Mouse (Mus musculus): ENCODE measurements at regions not wholly inside any gene's neighbourhood (a gene's known extent, or its start where the extent isn't known, plus 50 kb on each side); places are given as distances from the start of the nearest gene placed in this dataset.

DNA sequence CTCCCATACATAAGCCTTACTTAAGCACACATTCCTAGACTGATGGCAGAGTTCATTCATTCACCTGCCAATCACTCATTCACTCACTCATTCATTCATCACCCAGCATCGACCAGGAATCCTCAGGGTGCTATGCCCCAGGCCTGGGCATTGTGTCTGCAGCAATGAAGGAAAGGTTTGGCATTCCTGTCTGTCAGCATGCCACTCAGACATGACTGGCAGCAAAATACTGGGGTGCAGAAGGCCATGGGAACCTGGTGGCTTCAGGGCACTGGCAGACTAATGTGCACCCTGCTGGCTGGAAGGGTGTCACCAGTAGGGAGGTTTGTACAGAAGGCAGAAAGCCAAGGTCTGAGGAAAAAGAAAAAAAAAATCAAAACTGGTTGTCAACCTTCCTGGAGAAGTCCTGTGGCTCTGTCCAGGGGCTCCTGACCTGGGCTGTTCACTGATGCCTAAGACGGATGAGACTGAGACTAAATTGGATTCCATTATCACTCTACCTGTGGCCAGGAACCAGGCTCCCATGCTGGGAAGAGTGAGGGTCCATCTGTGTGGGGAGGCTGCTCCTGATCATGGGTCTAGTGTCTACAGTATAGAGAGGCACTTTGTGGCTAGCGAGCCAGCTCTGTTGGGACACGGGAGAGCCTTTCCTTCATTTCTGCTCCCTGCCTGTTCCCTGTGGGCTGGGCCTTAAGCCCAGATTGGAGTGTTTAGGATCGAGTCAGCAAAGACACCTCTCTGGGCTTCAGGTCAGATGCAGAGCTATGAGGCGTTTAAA lies 104.1 kb downstream of the Cstad start:
- Histone ChIP-seq H3K9ac (no peak overlapping the region), H3K36me3 (ENCODE audit: insufficient read depth) (no peaks in the 10 kb centered on the region), H3K27me3 (ENCODE audit: insufficient read depth, low read length) (no peaks in the 10 kb centered on the region), H3K4me3 (ENCODE audit: low read depth, low read length) (no peak overlapping the region), H3K9me3 (ENCODE audit: low read depth, low read length) (no peaks in the 10 kb centered on the region), H3K27ac (ENCODE audit: low read depth) (peak overlapping the region; percentile 63; the same call in 1 of the 2 replicates), H3K4me2 (no peak overlapping the region), H3K4me1 (ENCODE audit: insufficient read depth) (peaks cover 37% of the 10 kb centered on the region)
- ATAC-seq (ENCODE audit: insufficient read depth) (no peak), DNase-seq (no peak)
- 62% methylated on average over 6 of the region's 6 CpGs for WGBS
- no peak for TF ChIP-seq CTCF (IDR thresholded peaks at IDR 0.05; ENCODE audit: low read depth)

DNA sequence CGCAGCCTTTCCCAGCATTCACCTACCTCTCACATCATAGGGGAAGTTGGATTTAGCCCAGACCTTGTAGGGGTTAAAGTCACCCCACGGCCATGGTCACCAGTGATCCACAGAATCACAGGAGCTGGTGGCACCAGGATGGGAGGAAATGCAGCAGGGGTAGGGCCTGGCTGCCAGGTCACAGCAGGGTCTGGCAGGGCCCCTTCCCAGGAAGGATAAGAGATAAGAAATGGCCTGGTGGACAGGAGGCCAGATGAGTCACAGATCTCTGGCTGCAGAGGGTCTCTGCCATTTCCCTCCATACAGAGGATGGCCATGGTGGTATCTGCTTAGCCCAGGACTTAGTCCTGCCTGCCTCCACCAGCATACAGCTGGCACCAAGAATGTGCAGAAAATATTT lies 103.0 kb downstream of the Cstad start:
- Histone ChIP-seq H3K4me1 (ENCODE audit: insufficient read depth) (peaks cover 44% of the 10 kb centered on the region), H3K9me3 (ENCODE audit: low read depth, low read length) (no peaks in the 10 kb centered on the region), H3K27ac (ENCODE audit: low read depth) (no peak overlapping the region; the same call in 1 of the 2 replicates), H3K4me2 (no peak overlapping the region), H3K27me3 (ENCODE audit: insufficient read depth, low read length) (no peaks in the 10 kb centered on the region), H3K36me3 (ENCODE audit: insufficient read depth) (no peaks in the 10 kb centered on the region), H3K9ac (peak overlapping the region; percentile 9; the same call in 1 of the 2 replicates), H3K4me3 (ENCODE audit: low read depth, low read length) (no peak overlapping the region)
- TF ChIP-seq CTCF (IDR thresholded peaks at IDR 0.05; ENCODE audit: low read depth) = no peak
- DNase-seq = no peak
- no peak for ATAC-seq (ENCODE audit: insufficient read depth)
- WGBS = 60% methylated on average over 2 of the region's 2 CpGs

DNA sequence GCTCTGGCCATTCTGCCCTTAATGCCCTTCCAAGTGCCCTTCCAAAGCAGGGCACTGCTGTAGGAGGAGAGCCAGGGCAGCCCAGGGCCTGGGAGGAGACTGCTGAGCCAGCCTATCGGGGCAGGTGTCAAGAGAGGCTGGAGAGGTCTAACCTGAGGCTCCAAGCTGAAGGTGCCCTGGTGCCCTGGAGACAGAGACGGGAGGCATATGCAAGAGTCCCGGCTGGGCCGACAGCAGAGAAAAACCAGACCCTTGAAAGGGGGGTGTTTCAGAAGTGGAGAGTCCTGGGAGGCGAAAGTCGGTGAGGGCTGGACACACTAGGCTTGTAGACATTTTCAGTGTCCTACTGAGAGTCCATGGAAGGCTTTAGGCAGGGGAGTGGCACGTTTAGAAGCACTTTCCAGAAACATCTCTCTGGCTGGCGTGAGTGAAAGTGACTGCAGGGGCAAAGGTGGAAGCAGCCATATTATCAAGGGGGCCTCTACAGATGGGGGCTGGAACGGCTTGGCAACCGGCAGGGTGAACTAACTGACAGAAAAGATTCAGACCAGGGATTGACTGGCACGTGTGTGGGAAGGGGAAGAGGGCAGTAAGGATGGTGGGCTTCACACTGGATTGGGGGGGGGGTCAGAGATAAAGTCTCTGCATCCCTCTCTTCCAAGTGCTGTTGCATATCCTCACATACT lies 101.1 kb downstream of the Cstad start:
- no peaks in the 10 kb centered on the region; the same call in 1 of the 2 replicates for H3K9me3 ChIP-seq (ENCODE audit: low read depth, low read length)
- no peaks in the 10 kb centered on the region for H3K36me3 ChIP-seq (ENCODE audit: insufficient read depth)
- H3K27ac ChIP-seq (ENCODE audit: low read depth) = peak overlapping the region; percentile 31; the same call in 1 of the 2 replicates
- no peak overlapping the region for H3K4me3 ChIP-seq (ENCODE audit: low read depth, low read length)
- H3K27me3 ChIP-seq (ENCODE audit: insufficient read depth, low read length) = no peaks in the 10 kb centered on the region
- peaks cover 49% of the 10 kb centered on the region for H3K4me1 ChIP-seq (ENCODE audit: insufficient read depth)
- whole genome bisulfite sequencing = 37% methylated on average over 11 of the region's 11 CpGs
- DNase-seq (no peak), ATAC-seq (ENCODE audit: insufficient read depth) (no peak)
- no peak overlapping the region for H3K4me2 ChIP-seq
- no peak overlapping the region for H3K9ac ChIP-seq
- TF ChIP-seq CTCF (IDR thresholded peaks at IDR 0.05; ENCODE audit: low read depth) = no peak

DNA sequence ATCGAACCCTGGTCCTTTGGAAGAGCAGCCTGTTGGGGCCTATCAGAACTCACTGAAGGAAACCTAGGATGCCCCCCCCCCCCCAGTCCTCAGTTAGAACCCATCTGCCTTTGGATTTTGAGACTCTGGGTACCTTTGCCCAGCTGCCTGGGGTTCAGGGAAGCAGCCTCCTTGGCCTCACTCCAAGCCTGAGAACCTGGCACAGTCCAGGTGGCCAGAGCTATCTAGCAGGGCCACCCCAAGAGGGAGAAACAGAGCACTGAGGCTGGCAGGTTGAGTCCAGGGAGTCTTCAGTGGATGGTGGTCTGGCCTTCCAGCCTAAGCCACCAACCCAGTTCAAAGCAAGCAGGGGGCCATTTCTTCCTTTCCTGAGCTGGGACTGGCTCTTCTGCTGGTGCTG lies 100.2 kb downstream of the Cstad start:
- WGBS = 92% methylated on average over 1 of the region's 1 CpGs
- Histone ChIP-seq H3K27me3 (ENCODE audit: insufficient read depth, low read length) (no peaks in the 10 kb centered on the region), H3K27ac (ENCODE audit: low read depth) (peak overlapping the region; percentile 31; the same call in 1 of the 2 replicates), H3K4me2 (no peak overlapping the region), H3K36me3 (ENCODE audit: insufficient read depth) (no peaks in the 10 kb centered on the region), H3K9ac (no peak overlapping the region), H3K9me3 (ENCODE audit: low read depth, low read length) (no peaks in the 10 kb centered on the region; the same call in 1 of the 2 replicates), H3K4me1 (ENCODE audit: insufficient read depth) (peaks cover 43% of the 10 kb centered on the region), H3K4me3 (ENCODE audit: low read depth, low read length) (no peak overlapping the region)
- no peak for DNase-seq
- TF ChIP-seq CTCF (IDR thresholded peaks at IDR 0.05; ENCODE audit: low read depth) = no peak
- ATAC-seq (ENCODE audit: insufficient read depth) = no peak

DNA sequence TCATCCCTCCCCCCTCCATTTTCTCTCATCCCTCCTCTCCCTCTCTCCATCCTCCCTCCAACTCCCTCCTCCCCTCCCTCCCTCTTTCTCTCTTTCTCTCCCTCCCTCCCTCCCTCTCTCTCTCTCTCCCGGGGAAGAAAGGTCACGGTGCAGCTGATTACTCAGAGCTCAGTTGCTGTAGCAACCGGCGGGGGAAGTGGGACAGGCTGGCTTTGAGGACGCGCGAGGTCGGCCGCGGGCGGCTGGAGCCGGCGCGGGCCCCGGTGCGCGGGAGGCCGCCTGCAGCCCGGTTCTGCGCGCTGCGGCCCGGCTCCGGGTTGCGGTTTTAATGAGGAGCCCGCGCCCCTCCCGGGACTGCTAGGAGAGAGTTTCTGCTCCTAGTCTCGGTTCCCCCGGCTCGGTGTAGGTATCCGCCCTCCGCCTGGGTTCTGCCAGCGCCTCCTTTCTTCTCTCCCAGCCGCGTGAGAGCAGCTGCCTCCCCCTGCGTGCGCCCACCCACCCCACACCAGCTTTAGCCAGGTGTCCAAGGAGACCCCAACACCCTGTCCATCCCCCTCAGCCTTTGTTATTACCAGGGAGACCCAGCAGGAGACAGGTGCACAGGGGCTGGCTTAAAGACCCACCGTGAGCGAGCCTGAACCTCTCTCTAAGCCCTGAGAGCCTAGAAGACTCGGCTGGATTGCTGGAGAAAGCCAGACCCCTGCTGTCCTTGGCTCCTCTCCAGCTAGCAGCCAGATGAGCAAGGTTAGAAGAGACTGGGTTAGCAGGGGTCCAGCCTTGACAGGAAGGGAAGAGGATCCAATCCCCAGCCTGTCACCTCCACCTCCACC lies 98.6 kb downstream of the Cstad start:
- H3K27ac ChIP-seq (ENCODE audit: low read depth) = peak overlapping the region; percentile 100
- 1% methylated on average over 41 of the region's 41 CpGs for WGBS
- H3K9ac ChIP-seq = peak overlapping the region; percentile 75
- ATAC-seq (ENCODE audit: insufficient read depth) (peak; percentile 80), DNase-seq (peak; percentile 93)
- peaks cover 38% of the 10 kb centered on the region for H3K4me1 ChIP-seq (ENCODE audit: insufficient read depth)
- peak overlapping the region; percentile 40 for H3K4me3 ChIP-seq (ENCODE audit: low read depth, low read length)
- no peaks in the 10 kb centered on the region for H3K36me3 ChIP-seq (ENCODE audit: insufficient read depth)
- H3K4me2 ChIP-seq = peak overlapping the region; percentile 80
- no peaks in the 10 kb centered on the region for H3K27me3 ChIP-seq (ENCODE audit: insufficient read depth, low read length)
- TF ChIP-seq CTCF (IDR thresholded peaks at IDR 0.05; ENCODE audit: low read depth) = no peak
- H3K9me3 ChIP-seq (ENCODE audit: low read depth, low read length) = no peaks in the 10 kb centered on the region; the same call in 1 of the 2 replicates

DNA sequence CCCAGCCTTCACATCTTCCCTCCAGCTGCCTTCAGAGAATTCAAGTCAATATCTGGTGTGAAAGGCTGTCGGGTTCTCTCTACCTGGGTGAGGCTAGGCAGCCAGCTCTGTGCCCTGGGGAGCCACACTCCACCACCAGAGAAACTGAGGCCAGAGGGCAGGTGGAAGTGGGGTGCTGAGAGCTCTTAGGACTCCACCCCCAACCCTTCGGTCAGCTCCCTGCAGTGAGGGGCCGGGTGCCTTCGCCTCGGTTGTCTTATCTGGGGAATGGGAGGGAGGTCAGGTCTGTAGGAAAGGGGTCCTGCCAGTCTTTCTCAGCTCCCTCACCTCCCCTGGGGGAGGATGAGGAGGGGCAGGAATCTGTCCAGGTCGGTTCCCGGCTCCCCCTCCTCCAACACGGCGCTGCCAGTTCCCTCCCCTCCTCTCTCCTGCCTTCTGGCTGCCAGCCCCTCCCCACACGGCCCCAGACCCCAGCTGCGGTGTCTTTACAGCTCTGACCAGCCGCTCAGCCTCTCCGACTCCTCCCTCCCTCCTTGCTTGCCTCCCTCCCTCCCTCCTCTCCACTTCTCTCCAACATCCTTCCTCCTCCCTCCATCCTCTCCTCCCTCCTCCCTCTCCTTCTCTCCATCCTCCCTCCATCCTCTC lies 97.8 kb downstream of the Cstad start:
- no peak for TF ChIP-seq CTCF (IDR thresholded peaks at IDR 0.05; ENCODE audit: low read depth)
- H3K9me3 ChIP-seq (ENCODE audit: low read depth, low read length) = no peaks in the 10 kb centered on the region; the same call in 1 of the 2 replicates
- H3K36me3 ChIP-seq (ENCODE audit: insufficient read depth) = no peaks in the 10 kb centered on the region
- ATAC-seq (ENCODE audit: insufficient read depth) = peak; percentile 84
- no peaks in the 10 kb centered on the region for H3K27me3 ChIP-seq (ENCODE audit: insufficient read depth, low read length)
- H3K4me1 ChIP-seq (ENCODE audit: insufficient read depth) = peaks cover 38% of the 10 kb centered on the region
- peak overlapping the region; percentile 100 for H3K27ac ChIP-seq (ENCODE audit: low read depth)
- 2% methylated on average over 13 of the region's 13 CpGs for WGBS
- H3K4me3 ChIP-seq (ENCODE audit: low read depth, low read length) = no peak overlapping the region
- peak overlapping the region; percentile 26; the same call in 1 of the 2 replicates for H3K9ac ChIP-seq
- H3K4me2 ChIP-seq = peak overlapping the region; percentile 80
- DNase-seq = peak; percentile 88
